Mouse (Mus musculus): ENCODE measurements around the gene Zfp536.
"Not testable (repeated sequence)": the region's sequence is repeated elsewhere in the genome, so short reads cannot be mapped to it uniquely, and the experiment has no call there.

GRCm38 (mm10) chr7:37697378-37697777 is 76.1 kb downstream of the Zfp536 start:
- TF ChIP-seq CTCF, EP300 (IDR thresholded peaks at IDR 0.05; ENCODE audit: low read depth): not testable (repeated sequence)

All from heart, postnatal 0 days (tissue).